ENCODE assay signal across 8 mouse cellular contexts in genomic region chr15:83593189-83593585, GRCm38 (mm10). TPM values are rescaled to one million over a fixed set of nuclear protein-coding genes. Genes with fewer than 3 reads are reported as not detected.
A peak's percentile ranks its signal among the peaks of the same experiment; 100 is the strongest.
DNase-seq lines count a peak whose midpoint lies in the region; ATAC-seq and TF ChIP-seq lines count a peak whose summit lies in the region.
"Had no signal": no experiment of that assay in that cellular context is flagged by ENCODE, and none has a peak within 500 bp of the region (broad histone marks: within the 10 kb centered on the region; RNA-seq: fewer than 3 reads in every experiment).

No protein-coding gene starts in this region.

- peaks cover 13% of the 10 kb centered on the region for H3K79me2 ChIP-seq in CH12.LX (replicated peaks; ENCODE audit: control insufficient read depth, extremely low read depth, insufficient read depth, poor library complexity, severe bottlenecking)

- ATAC-seq in forebrain, postnatal 0 days, result no peak
- 0 out of 2 replicates have a peak, but pooled peaks have one; percentile 22 for ATAC-seq in liver, postnatal 0 days
- no peak for ATAC-seq in megakaryocyte progenitor cell, adult 5-6 weeks (replicated peaks; ENCODE audit: poor library complexity)

- H3K36me3 ChIP-seq in CH12.LX (replicated peaks in 1 of 2; ENCODE audit: control insufficient read depth in 1 of 2, insufficient read depth in 1 of 2, low read length in 1 of 2), result peaks cover 6 to 45% of the 10 kb centered on the region in 2 experiments
- peaks cover 10% of the 10 kb centered on the region; the same call in 1 of the 2 replicates for H3K36me3 ChIP-seq in forebrain, postnatal 0 days (ENCODE audit: insufficient read depth)
- H3K36me3 ChIP-seq in liver, postnatal 0 days (replicated peaks; ENCODE audit: insufficient read depth, low read length), result peaks cover 5% of the 10 kb centered on the region; the same call in 1 of the 2 replicates

- in situ Hi-C loops in CH12.LX (cut with MboI; ENCODE audit: low pct_ligation_motif_present, low pct_unique_long_range_greater_than_20kb, low sequenced_read_pairs), result no loop called here

- H3K4me1 ChIP-seq in CH12.LX (ENCODE audit: control insufficient read depth in 1 of 2, insufficient read depth in 2 of 2), result peaks cover 6 to 23% of the 10 kb centered on the region in 2 experiments; a peak in 3 of 4 replicates
- H3K4me1 ChIP-seq in forebrain, postnatal 0 days (ENCODE audit: insufficient read depth), result peaks cover 16% of the 10 kb centered on the region; the same call in 1 of the 2 replicates
- H3K4me1 ChIP-seq in liver, postnatal 0 days (ENCODE audit: insufficient read depth), result peaks cover 22% of the 10 kb centered on the region

- H3K4me2 ChIP-seq in CH12.LX (ENCODE audit: insufficient read depth, low read depth, poor library complexity, severe bottlenecking), result peak overlapping the region; percentile 11; the same call in 1 of the 2 replicates
- H3K4me2 ChIP-seq in forebrain, postnatal 0 days (ENCODE audit: low read depth), result peak overlapping the region; percentile 83
- peak overlapping the region; percentile 77 for H3K4me2 ChIP-seq in liver, postnatal 0 days (ENCODE audit: low read depth, low read length)

- no peak for TF ChIP-seq POLR2A in CH12.LX (IDR thresholded peaks at IDR 0.05; ENCODE audit: low read depth, low read length)

- no peak overlapping the region for H3K4me3 ChIP-seq in CH12.LX (replicated peaks in 1 of 3; ENCODE audit: low read depth in 2 of 3, low read length in 2 of 3, poor library complexity in 1 of 3)
- H3K4me3 ChIP-seq in forebrain, postnatal 0 days (ENCODE audit: low read depth, low read length), result no peak overlapping the region
- peak overlapping the region; percentile 65 for H3K4me3 ChIP-seq in liver, postnatal 0 days (ENCODE audit: low read depth, low read length)

- no peak overlapping the region for H3K27ac ChIP-seq in CH12.LX (ENCODE audit: insufficient read depth, low read depth)
- H3K27ac ChIP-seq in forebrain, postnatal 0 days (ENCODE audit: low read depth, low read length), result no peak overlapping the region
- H3K27ac ChIP-seq in liver, postnatal 0 days (ENCODE audit: low read depth), result peak overlapping the region; percentile 99

- no peaks in the 10 kb centered on the region for H3K27me3 ChIP-seq in CH12.LX (replicated peaks)
- H3K27me3 ChIP-seq in forebrain, postnatal 0 days (ENCODE audit: insufficient read depth, low read length), result no peaks in the 10 kb centered on the region
- no peaks in the 10 kb centered on the region for H3K27me3 ChIP-seq in liver, postnatal 0 days (ENCODE audit: insufficient read depth, low read length)

- DNase-seq in CH12.LX (ENCODE audit: extremely low read depth), result no peak
- DNase-seq in MN1 (ENCODE audit: low spot score), result peak; percentile 89
- DNase-seq in forebrain, postnatal 0 days, result no peak
- DNase-seq in liver, postnatal 0 days, result no peak
- no peak for DNase-seq in layer of hippocampus, postnatal 14 days (ENCODE audit: low spot score in 2 of 2)
- no peak for DNase-seq in embryo, embryonic 11 days
- DNase-seq: kidney, adult 9 months had no signal

- dilution Hi-C loops in CH12.LX (cut with MboI; ENCODE audit: extremely low pct_ligation_motif_present, extremely low pct_unique_long_range_greater_than_20kb, low sequenced_read_pairs), result no loop called here

- no peak overlapping the region for H3K9ac ChIP-seq in CH12.LX (ENCODE audit: insufficient read depth, low read depth)
- H3K9ac ChIP-seq in forebrain, postnatal 0 days, result no peak overlapping the region
- H3K9ac ChIP-seq in liver, postnatal 0 days (replicated peaks), result peak overlapping the region; percentile 78

- TF ChIP-seq EP300 in CH12.LX (IDR thresholded peaks at IDR 0.05; ENCODE audit: low read length), result no peak
- no peak for TF ChIP-seq EP300 in liver, postnatal 0 days (IDR thresholded peaks at IDR 0.05; ENCODE audit: low read depth)

- no peak for TF ChIP-seq CTCF in CH12.LX (conservative IDR thresholded peaks at IDR 0.05 in 1 of 2, IDR thresholded peaks at IDR 0.05 in 1 of 2; ENCODE audit: low read depth in 2 of 2, low read length in 2 of 2)
- TF ChIP-seq CTCF in forebrain, postnatal 0 days (IDR thresholded peaks at IDR 0.05; ENCODE audit: low read depth), result no peak
- TF ChIP-seq CTCF in liver, postnatal 0 days (IDR thresholded peaks at IDR 0.05; ENCODE audit: low read depth), result no peak

- no peak for TF ChIP-seq RAD21 in CH12.LX (IDR thresholded peaks at IDR 0.05; ENCODE audit: low read depth, low read length)

- no peaks in the 10 kb centered on the region for H3K9me3 ChIP-seq in CH12.LX (replicated peaks; ENCODE audit: low read length)
- H3K9me3 ChIP-seq in forebrain, postnatal 0 days (ENCODE audit: low read length), result no peaks in the 10 kb centered on the region
- H3K9me3 ChIP-seq in liver, postnatal 0 days (ENCODE audit: low read length), result no peaks in the 10 kb centered on the region

TF ChIP-seq in CH12.LX, 34 proteins besides CTCF, POLR2A, EP300 and RAD21:
- TF ChIP-seq ZMIZ1 (IDR thresholded peaks at IDR 0.05; ENCODE audit: low read depth, low read length) (no peak), UBTF (IDR thresholded peaks at IDR 0.05; ENCODE audit: low read depth, low read length) (no peak), TBP (conservative IDR thresholded peaks at IDR 0.05; ENCODE audit: low read depth, low read length) (no peak), IRF4 (IDR thresholded peaks at IDR 0.05; ENCODE audit: low read depth, low read length) (no peak), ZKSCAN1 (IDR thresholded peaks at IDR 0.05; ENCODE audit: borderline replicate concordance, low read depth, low read length) (no peak)

RNA-seq across cellular contexts. Expression of gene Ttll12, which starts 1.8 kb away (rescaled TPM):
- total RNA-seq in CH12.LX (2012; rRNA removed) (31.1 and 34.7 TPM in 2 replicates), CH12.LX (2014; rRNA removed) (19.7 and 21.9 TPM in 2 replicates)
- polyA plus RNA-seq in CH12.LX (2012; ENCODE audit: insufficient read length, low read depth), result 37.1 and 40.0 TPM in 2 replicates
- 42.9 and 43.3 TPM in 2 replicates for total RNA-seq in forebrain, postnatal 0 days (2014; rRNA removed)
- 34.8 and 38.7 TPM in 2 replicates for polyA plus RNA-seq in forebrain, postnatal 0 days (2015; fragmentation: Nextera tagmentation; extraction: Ambion mirVana)
- 10.9 and 12.9 TPM in 2 replicates for polyA plus RNA-seq in liver, postnatal 0 days (2015; fragmentation: Nextera tagmentation; extraction: Ambion mirVana)
- total RNA-seq in layer of hippocampus, postnatal 14 days (2021), result 10 to 100 TPM; 15.1 TPM
- 17.0 and 20.8 TPM in 2 replicates for total RNA-seq in megakaryocyte progenitor cell, adult 5-6 weeks (2015)
- 10.9 and 11.6 TPM in 2 replicates for total RNA-seq in megakaryocyte progenitor cell, adult 5-6 weeks (2017)

RNA-seq across cellular contexts. Expression of gene Mcat, which starts 29.6 kb away (rescaled TPM):
- 38.6 and 41.2 TPM in 2 replicates for total RNA-seq in CH12.LX (2012; rRNA removed)
- 37.5 and 41.6 TPM in 2 replicates for total RNA-seq in CH12.LX (2014; rRNA removed)
- polyA plus RNA-seq in CH12.LX (2012; ENCODE audit: insufficient read length, low read depth), result 28.4 and 28.5 TPM in 2 replicates
- total RNA-seq in forebrain, postnatal 0 days (2014; rRNA removed), result 50.3 and 53.8 TPM in 2 replicates
- polyA plus RNA-seq in forebrain, postnatal 0 days (2015; fragmentation: Nextera tagmentation; extraction: Ambion mirVana), result 40.9 and 46.3 TPM in 2 replicates
- 20.0 and 20.5 TPM in 2 replicates for polyA plus RNA-seq in liver, postnatal 0 days (2015; fragmentation: Nextera tagmentation; extraction: Ambion mirVana)
- 10 to 100 TPM; 29.3 to 30.5 TPM for total RNA-seq in layer of hippocampus, postnatal 14 days (2021)
- 13.2 and 17.6 TPM in 2 replicates for total RNA-seq in megakaryocyte progenitor cell, adult 5-6 weeks (2015)
- 15.3 and 16.3 TPM in 2 replicates for total RNA-seq in megakaryocyte progenitor cell, adult 5-6 weeks (2017)

RNA-seq across cellular contexts. Expression of gene Tspo, which starts 29.8 kb away (rescaled TPM):
- 66.1 and 70.3 TPM in 2 replicates for total RNA-seq in CH12.LX (2012; rRNA removed)
- total RNA-seq in CH12.LX (2014; rRNA removed), result 40.9 and 42.4 TPM in 2 replicates
- polyA plus RNA-seq in CH12.LX (2012; ENCODE audit: insufficient read length, low read depth), result 20.8 and 22.9 TPM in 2 replicates
- total RNA-seq in forebrain, postnatal 0 days (2014; rRNA removed), result 5.7 and 13.6 TPM in 2 replicates
- polyA plus RNA-seq in forebrain, postnatal 0 days (2015; fragmentation: Nextera tagmentation; extraction: Ambion mirVana), result 15.3 and 18.0 TPM in 2 replicates
- polyA plus RNA-seq in liver, postnatal 0 days (2015; fragmentation: Nextera tagmentation; extraction: Ambion mirVana), result 168 and 183 TPM in 2 replicates
- total RNA-seq in layer of hippocampus, postnatal 14 days (2021), result 1 to 10 TPM; 2.2 to 4.0 TPM
- total RNA-seq in megakaryocyte progenitor cell, adult 5-6 weeks (2015), result 123 and 129 TPM in 2 replicates
- 70.4 and 103 TPM in 2 replicates for total RNA-seq in megakaryocyte progenitor cell, adult 5-6 weeks (2017)

Comparison
In these comparisons a context has a peak if more than half of its experiments do, and no peak if none do; other contexts are left out.
1. H3K4me2 ChIP-seq: peak in every context shown above with its lines; median percentile 83 in forebrain, postnatal 0 days; 77 in liver, postnatal 0 days; 11 in CH12.LX.